Mouse (Mus musculus): ENCODE results near the gene Cpxm2.

GRCm38 (mm10) chr7:132124948-132125347 is 29.6 kb downstream of the Cpxm2 start:
- TF ChIP-seq CTCF (IDR thresholded peaks at IDR 0.05; ENCODE audit: low read depth) (no peak), EP300 (IDR thresholded peaks at IDR 0.05; ENCODE audit: low read depth) (no peak)

All from heart, postnatal 0 days (tissue).